Mouse (Mus musculus): ENCODE results near the gene Gm49027.

Gene Gm49027

GRCm38 (mm10) chr5:123501973-123502372, 23.3 kb downstream of the Gm49027 start:
- no peak for DNase-seq (ENCODE audit: low spot score)

GRCm38 (mm10) chr5:123499717-123500116, 25.6 kb downstream of the Gm49027 start:
- DNase-seq (ENCODE audit: low spot score): no peak

GRCm38 (mm10) chr5:123489935-123490334, 35.4 kb downstream of the Gm49027 start:
- DNase-seq (ENCODE audit: low spot score): no peak

- DNase-seq (ENCODE audit: low spot score): no peak
Measured at GRCm38 (mm10) chr5:123489112-123489785, 36.0 kb downstream of the Gm49027 start, which contains the start of the genes Lrrc43 and Il31. Lrrc43 (plus strand) TSS chr5:123489305. Il31 (minus strand) TSS chr5:123489489.

- no peak for DNase-seq (ENCODE audit: low spot score)
Measured at GRCm38 (mm10) chr5:123487659-123488395, 37.5 kb downstream of the Gm49027 start.

- no peak for DNase-seq (ENCODE audit: low spot score)
Measured at GRCm38 (mm10) chr5:123473817-123474216, 51.5 kb downstream of the Gm49027 start.

- DNase-seq (ENCODE audit: low spot score): no peak
Measured at GRCm38 (mm10) chr5:123470784-123471400, 54.4 kb downstream of the Gm49027 start.

- DNase-seq (ENCODE audit: low spot score): no peak
Measured at GRCm38 (mm10) chr5:123464638-123465037, 60.6 kb downstream of the Gm49027 start.
